Mouse (Mus musculus) left cerebral cortex, adult 18-20 months (tissue): ENCODE measurements around the gene Lrrtm3. TPM values are rescaled to one million over a fixed set of nuclear protein-coding genes. Genes with fewer than 3 reads are reported as not detected.

Experiments used
- DNase-seq, 2 experiments: peaks; one replicate each; pipeline ENCODE4 v3.0.0; 2021 to 2022; ENCODE audit warnings: low spot score in 2 of 2, mixed read lengths in 1 of 2
- total RNA-seq, 2 experiments: library from RNA; stranded (reverse); gene quantifications; 2 replicates each; pipeline ENCODE4 v1.2.3; 2021

Gene Lrrtm3
- total RNA-seq, 2 experiments from 2014 or later: 62.4 to 76.0 TPM

DNA sequence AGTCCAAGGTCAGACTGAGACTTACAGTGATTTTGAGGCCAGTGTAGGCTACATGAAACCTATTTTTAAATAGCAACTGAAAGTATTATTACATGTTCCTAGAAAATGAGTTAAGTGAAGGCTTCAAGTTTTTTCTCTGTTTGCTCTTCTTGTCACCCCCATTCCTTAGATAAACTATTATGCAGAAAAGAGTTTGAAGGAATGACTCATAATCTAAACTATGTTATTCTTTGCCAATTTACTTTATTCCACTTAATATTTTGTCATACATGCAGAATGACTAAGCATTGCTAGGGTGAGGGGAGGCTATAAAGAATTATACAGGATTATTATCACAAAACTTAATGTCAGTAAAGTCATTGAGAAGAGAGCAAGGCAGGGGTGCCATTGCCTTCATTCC, 181.2 kb downstream of the Lrrtm3 start:
- DNase-seq: no peak

DNA sequence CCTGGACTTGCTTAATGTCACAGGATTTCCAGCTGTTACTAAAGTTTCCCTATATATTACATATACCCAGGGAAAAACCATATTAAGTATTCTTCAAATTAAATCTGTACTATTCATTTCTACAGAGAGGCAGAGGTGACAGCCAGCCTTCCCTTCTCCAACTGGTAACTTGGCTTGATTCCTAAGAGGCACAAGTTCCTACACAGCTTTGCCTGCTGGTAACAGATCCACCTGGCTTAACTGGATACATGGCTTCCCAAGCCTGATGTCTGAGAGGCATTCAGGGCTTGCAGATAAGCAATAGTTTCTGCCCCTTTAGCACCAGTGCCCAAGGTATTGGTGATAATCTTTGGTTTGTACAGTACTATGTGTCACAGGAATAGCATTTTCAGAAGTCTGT, 190.2 kb downstream of the Lrrtm3 start:
- no peak for DNase-seq

DNA sequence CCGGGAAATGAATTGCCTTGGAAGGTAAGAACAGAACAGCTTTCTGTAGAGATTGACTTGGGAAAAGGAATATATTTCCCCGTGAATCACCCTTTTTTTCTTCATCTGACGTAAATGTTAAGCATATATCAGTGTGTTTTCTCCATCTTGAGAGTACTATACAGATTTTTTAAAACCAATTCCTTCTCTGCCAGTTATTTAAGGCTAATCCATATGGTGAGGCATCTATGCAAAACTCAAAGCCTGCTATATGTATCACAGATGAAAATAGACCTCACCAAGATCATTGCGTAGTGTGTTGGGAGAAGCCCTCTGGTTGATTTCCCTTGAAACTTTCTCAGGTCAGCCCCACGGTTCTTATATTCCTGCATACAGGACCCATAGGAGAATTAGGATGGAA, 195.5 kb downstream of the Lrrtm3 start:
- no peak for DNase-seq

- DNase-seq: peak in 1 of 2 experiments; percentile 6
These were observed 203.5 kb downstream of the Lrrtm3 start for GRCm38 (mm10) chr10:63886449-63887088.

GRCm38 (mm10) chr10:63880462-63880903, 209.6 kb downstream of the Lrrtm3 start:
- DNase-seq: peak; percentile 7 to 9

Other genes with a start within 250 kb of the Lrrtm3 start
- 1 to 10 TPM; 5.4 to 5.8 TPM for gene Gm10118, start 162.8 kb downstream of the Lrrtm3 start, total RNA-seq